Mouse (Mus musculus) ES-E14 (cell line): Measurements from ENCODE around the gene Fanca. TPM values are rescaled to one million over a fixed set of nuclear protein-coding genes. Genes with fewer than 3 reads are reported as not detected.

ENCODE experiments used
- DNase-seq: peaks from one replicate; pipeline ENCODE4 v3.0.0-alpha.2; 2013; ENCODE audit warnings: low read depth, low spot score
- H3K27ac ChIP-seq: 2 replicates; pipeline ENCODE4 v1.5.1; 2012; ENCODE audit warnings: low read depth, mild to moderate bottlenecking, low read length, moderate library complexity, mixed read lengths; ENCODE audit not compliant: poor library complexity, insufficient read depth, severe bottlenecking
- H3K36me3 ChIP-seq: 2 replicates; pipeline ENCODE4 v1.6.1; 2012; ENCODE audit warnings: mild to moderate bottlenecking, low read length, moderate library complexity, mixed read lengths; ENCODE audit not compliant: control insufficient read depth, poor library complexity, insufficient read depth, severe bottlenecking
- H3K4me1 ChIP-seq, 2 experiments: fragments of 150-350 bp in 1 of 2; sonication (generic) in 1 of 2; 2 replicates each; pipeline ENCODE4 v1.6.1; 2012; ENCODE audit warnings: low read length in 2 of 2, mild to moderate bottlenecking in 1 of 2, mixed read lengths in 1 of 2; ENCODE audit not compliant: control insufficient read depth in 2 of 2, insufficient read depth in 2 of 2, poor library complexity in 1 of 2
- H3K4me3 ChIP-seq, 2 experiments: fragments of 150-350 bp in 1 of 2; sonication (generic) in 1 of 2; 2 replicates each; pipeline ENCODE4 v1.5.1; 2012; ENCODE audit warnings: low read length in 2 of 2, low read depth in 1 of 2, mild to moderate bottlenecking in 1 of 2, mixed read lengths in 1 of 2; ENCODE audit not compliant: insufficient read depth in 1 of 2, poor library complexity in 1 of 2, severe bottlenecking in 1 of 2
- H3K9ac ChIP-seq: 2 replicates; pipeline ENCODE4 v1.6.1; 2012; ENCODE audit warnings: low read depth, mild to moderate bottlenecking, low read length, mixed read lengths; ENCODE audit not compliant: poor library complexity, insufficient read depth, severe bottlenecking
- H3K9me3 ChIP-seq: fragments of 150-350 bp; sonication (generic); 2 replicates; pipeline ENCODE4 v1.6.1; 2012; ENCODE audit warnings: low read depth, mild to moderate bottlenecking, low read length; ENCODE audit not compliant: control insufficient read depth, insufficient read depth
- CHD2 ChIP-seq: IDR thresholded peaks from 2 replicates; pipeline ENCODE4 v1.6.1; 2014; ENCODE audit warnings: mild to moderate bottlenecking, low read depth, low read length, inconsistent platforms
- HCFC1 ChIP-seq: IDR thresholded peaks from 2 replicates; pipeline ENCODE4 v1.6.1; 2012; ENCODE audit warnings: low read length, inconsistent platforms, borderline replicate concordance; ENCODE audit not compliant: insufficient read depth
- MAFK ChIP-seq: IDR thresholded peaks from 2 replicates; pipeline ENCODE4 v1.6.1; 2014; ENCODE audit warnings: mild to moderate bottlenecking, low read depth, low read length, inconsistent platforms; ENCODE audit not compliant: insufficient read depth
- ZC3H11A ChIP-seq: IDR thresholded peaks from 2 replicates; pipeline ENCODE4 v1.6.1; 2012; ENCODE audit warnings: low read depth, mild to moderate bottlenecking, inconsistent platforms, low read length, borderline replicate concordance
- ZNF384 ChIP-seq: IDR thresholded peaks from 2 replicates; pipeline ENCODE4 v1.6.1; 2012; ENCODE audit warnings: low read depth, low read length, inconsistent platforms
- in situ Hi-C, 2 experiments: fragments of 600-800 bp; cut with MboI; formaldehyde crosslinking; loops; one replicate each; pipeline ENCODE4 v1.15.1; 2025; ENCODE audit warnings: low sequenced_read_pairs in 2 of 2, inconsistent platforms in 1 of 2; ENCODE audit not compliant: unreplicated experiment in 2 of 2
- total RNA-seq: library from RNA; depleted of rRNA; stranded (reverse); fragments of 300-350 nt; gene quantifications from 2 replicates; pipeline ENCODE4 v1.2.3, GENCODE M21; 2012

Gene Fanca
- total RNA-seq, 1 experiment, result 31.7 TPM

GRCm38 (mm10) chr8:123242107-123242923 is 76.1 kb downstream of the Fanca start:
- Histone ChIP-seq H3K9ac (no peak overlapping the region), H3K4me1 (peaks cover 0 to 2% of the 10 kb centered on the region in 2 experiments; a peak in 1 of 4 replicates), H3K4me3 (no peak overlapping the region), H3K36me3 (peaks cover 2% of the 10 kb centered on the region; the same call in 1 of the 2 replicates), H3K27ac (no peak overlapping the region), H3K9me3 (no peaks in the 10 kb centered on the region)
- no peak for TF ChIP-seq ZC3H11A
- TF ChIP-seq MAFK, result no peak
- no peak for TF ChIP-seq HCFC1
- no peak for TF ChIP-seq ZNF384
- TF ChIP-seq CHD2, result no peak
- in situ Hi-C loops, result no loop called here
- no peak for DNase-seq

- H3K9me3 ChIP-seq, result no peaks in the 10 kb centered on the region
- in situ Hi-C loops, result no loop called here
- H3K36me3 ChIP-seq, result peaks cover 2% of the 10 kb centered on the region; the same call in 1 of the 2 replicates
- H3K27ac ChIP-seq, result no peak overlapping the region
- no peak overlapping the region for H3K4me3 ChIP-seq
- H3K9ac ChIP-seq, result no peak overlapping the region
- TF ChIP-seq MAFK (no peak), ZNF384 (no peak), ZC3H11A (no peak), HCFC1 (no peak), CHD2 (no peak)
- DNase-seq, result no peak
- peaks cover 3 to 18% of the 10 kb centered on the region in 2 experiments; a peak in 3 of 4 replicates for H3K4me1 ChIP-seq
These were observed 79.0 kb downstream of the Fanca start for GRCm38 (mm10) chr8:123239398-123239797.

DNA sequence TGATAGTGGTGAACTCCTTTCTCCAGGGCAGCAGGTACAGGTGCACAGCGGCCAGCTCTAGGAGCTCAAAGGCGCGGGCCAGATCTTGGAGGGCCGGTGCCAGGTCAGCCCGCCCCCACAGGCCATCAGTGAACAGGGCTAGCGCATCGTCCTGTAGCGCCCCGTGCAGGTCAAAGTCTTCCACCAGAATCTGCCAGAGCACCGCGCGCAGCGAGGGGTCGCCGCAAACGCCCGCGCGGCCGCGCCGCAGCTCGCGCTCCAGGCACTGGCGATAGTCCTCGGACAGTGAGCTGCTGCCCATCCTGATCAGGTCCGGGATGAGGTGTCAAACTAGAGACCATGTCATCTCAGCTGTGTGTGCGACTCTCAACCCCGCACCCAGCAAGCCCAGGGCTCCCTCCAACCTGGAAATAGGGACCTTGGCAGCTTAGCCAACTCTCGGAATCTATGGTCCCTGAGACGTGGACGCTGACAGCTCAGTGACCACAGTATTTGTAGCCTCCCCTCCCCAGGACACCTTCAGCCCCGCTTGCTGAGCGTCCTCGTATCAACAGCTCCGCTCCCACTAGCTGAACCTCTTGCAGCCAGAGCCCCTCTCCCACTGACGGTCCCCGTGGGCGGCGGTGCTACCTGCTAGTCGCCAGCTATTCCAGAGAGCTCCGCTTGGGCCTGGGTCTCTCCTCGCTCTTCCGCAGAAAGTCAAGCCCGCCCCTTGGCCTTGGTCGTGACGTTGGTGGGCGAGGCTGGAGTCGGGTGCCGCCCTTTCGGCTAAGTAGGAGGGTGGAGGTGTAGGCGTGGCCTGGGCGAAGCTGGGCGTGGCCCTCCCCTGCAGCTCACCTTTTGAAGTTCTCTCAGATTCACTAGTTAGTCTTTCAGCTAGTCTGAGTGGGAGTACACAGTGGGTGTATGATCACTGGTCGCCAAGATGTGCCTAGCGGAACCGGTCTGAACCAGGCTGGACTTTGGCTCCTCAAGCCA is 82.6 kb downstream of the Fanca start, which contains the start of gene Spata2l:
Spata2l (minus strand) TSS at position 714 of the 978 bp plus-strand sequence.
- Histone ChIP-seq H3K9ac (peak within 1 kb of the TSS; percentile 19; the same call in 1 of the 2 replicates), H3K36me3 (no peaks in the 10 kb centered on the region), H3K4me1 (peaks cover 3 to 31% of the 10 kb centered on the region in 2 experiments; a peak in 3 of 4 replicates), H3K27ac (no peak within 1 kb of the TSS), H3K4me3 (peak within 1 kb of the TSS; percentile 49 to 81), H3K9me3 (no peaks in the 10 kb centered on the region)
- in situ Hi-C loops, result no loop called here
- peak; percentile 90 for DNase-seq
- TF ChIP-seq CHD2 (no peak), ZC3H11A (no peak), HCFC1 (no peak), MAFK (no peak), ZNF384 (no peak)

DNA sequence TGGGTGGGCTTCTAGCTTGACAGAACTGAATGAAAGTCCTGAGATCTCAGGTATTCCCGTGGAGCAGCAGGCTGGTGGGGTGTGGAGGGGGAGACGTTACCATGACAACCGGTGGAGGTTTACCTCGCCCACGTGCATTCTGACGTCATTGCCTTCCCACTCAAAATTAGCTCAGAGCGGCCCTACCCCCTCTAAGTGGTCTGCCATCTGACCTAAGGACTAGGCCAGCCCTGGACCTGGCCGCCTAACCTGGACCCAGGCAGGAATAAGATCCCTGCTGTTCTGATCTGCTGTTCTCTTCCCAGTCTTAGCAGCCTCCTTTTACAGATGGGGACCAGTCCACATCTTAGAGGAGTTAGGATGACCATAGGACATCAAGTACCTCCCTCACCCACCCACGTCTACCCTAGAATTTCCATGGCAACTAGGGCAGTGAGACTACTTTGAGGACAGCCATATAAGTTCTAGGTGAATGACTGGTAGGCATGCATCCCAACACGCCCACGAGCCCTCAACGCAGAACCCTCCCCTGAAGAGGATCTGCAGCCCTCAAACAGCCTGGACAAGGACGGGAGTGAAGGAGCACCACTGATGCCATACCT is 83.4 kb downstream of the Fanca start:
- Histone ChIP-seq H3K9me3 (no peaks in the 10 kb centered on the region), H3K27ac (no peak overlapping the region), H3K4me1 (peaks cover 3 to 31% of the 10 kb centered on the region in 2 experiments; a peak in 3 of 4 replicates), H3K36me3 (peaks cover 4% of the 10 kb centered on the region; the same call in 1 of the 2 replicates), H3K4me3 (peak overlapping the region; percentile 49 to 81; a peak in 1 of 4 replicates), H3K9ac (no peak overlapping the region)
- TF ChIP-seq HCFC1 (no peak), CHD2 (no peak), ZNF384 (no peak), ZC3H11A (no peak)
- in situ Hi-C loops, result no loop called here
- DNase-seq, result no peak
